Mouse (Mus musculus) limb, embryonic 15.5 days (tissue): ENCODE results near the gene A630001G21Rik. TPM values are rescaled to one million over a fixed set of nuclear protein-coding genes. Genes with fewer than 3 reads are reported as not detected.
"Not testable (repeated sequence)": the region's sequence is repeated elsewhere in the genome, so short reads cannot be mapped to it uniquely, and the experiment has no call there.

Experiments used
- ATAC-seq: fragments of 200-750 bp; cut with Nextera tagmentation; 2 replicates; pipeline ENCODE4 v1.8.0; 2017; ENCODE audit warnings: low read depth, moderate TSS enrichment; ENCODE audit not compliant: insufficient number of reproducible peaks, low FRiP score, low TSS enrichment
- H3K27ac ChIP-seq: fragments of 300-500 bp; sonication (generic); 2 replicates; pipeline ENCODE4 v1.5.1; 2015; ENCODE audit warnings: moderate library complexity, mild to moderate bottlenecking, inconsistent platforms
- H3K27me3 ChIP-seq: fragments of 300-500 bp; sonication (generic); 2 replicates; pipeline ENCODE4 v1.6.1; 2015; ENCODE audit warnings: inconsistent platforms
- H3K36me3 ChIP-seq: fragments of 300-500 bp; sonication (generic); 2 replicates; pipeline ENCODE4 v1.6.1; 2015; ENCODE audit warnings: inconsistent platforms
- H3K4me1 ChIP-seq: fragments of 300-500 bp; sonication (generic); 2 replicates; pipeline ENCODE4 v1.6.1; 2015; ENCODE audit warnings: inconsistent platforms
- H3K4me2 ChIP-seq: fragments of 300-500 bp; sonication (generic); 2 replicates; pipeline ENCODE4 v1.6.1; 2015; ENCODE audit warnings: mild to moderate bottlenecking, inconsistent platforms
- H3K4me3 ChIP-seq: fragments of 300-500 bp; sonication (generic); 2 replicates; pipeline ENCODE4 v1.5.1; 2015; ENCODE audit warnings: mild to moderate bottlenecking, inconsistent platforms
- H3K9ac ChIP-seq: fragments of 300-500 bp; sonication (generic); 2 replicates; pipeline ENCODE4 v1.6.1; 2015; ENCODE audit warnings: inconsistent platforms
- H3K9me3 ChIP-seq: fragments of 300-500 bp; sonication (generic); 2 replicates; pipeline ENCODE4 v1.6.1; 2016; ENCODE audit warnings: inconsistent platforms
- WGBS: fragments of 180-500 bp; shearing (Covaris S2); methylation state at CpG from one replicate; pipeline ENCODE4 v1.1.7; 2015; 5-methylcytosine and 5-hydroxymethylcytosine counted together
- polyA plus RNA-seq: library from polyadenylated mRNA; unstranded; fragments of >200 nt; fragmentation: Nextera tagmentation; extraction: Ambion mirVana; gene quantifications from 2 replicates; pipeline ENCODE4 v1.2.1, GENCODE M21; 2015

Gene A630001G21Rik
- 1.0 and 2.1 TPM in 2 replicates for polyA plus RNA-seq

- no peak for ATAC-seq
- 83% methylated on average over 4 of the region's 4 CpGs for WGBS
- no peaks in the 10 kb centered on the region for H3K36me3 ChIP-seq
Measured at GRCm38 (mm10) chr1:85778436-85778835, at the start of gene A630001G21Rik. TSS of gene A630001G21Rik (minus strand) at chr1:85778643.

GRCm38 (mm10) chr1:85827166-85827565 lies 48.7 kb upstream of the A630001G21Rik start:
- Histone ChIP-seq H3K4me3 (no peak overlapping the region), H3K9ac (no peak overlapping the region), H3K4me2 (no peak overlapping the region), H3K27me3 (no peaks in the 10 kb centered on the region), H3K4me1 (no peaks in the 10 kb centered on the region; the same call in 1 of the 2 replicates), H3K27ac (no peak overlapping the region), H3K36me3 (peaks cover 15% of the 10 kb centered on the region; the same call in 1 of the 2 replicates), H3K9me3 (no peaks in the 10 kb centered on the region)
- ATAC-seq = no peak
- 65% methylated on average over 5 of the region's 5 CpGs for WGBS

More at GRCm38 (mm10) chr1:85778436-85778835, at the start of gene A630001G21Rik:
- H3K4me3 ChIP-seq = no peak within 1 kb of the TSS
- no peaks in the 10 kb centered on the region; the same call in 1 of the 2 replicates for H3K4me1 ChIP-seq
- H3K27ac ChIP-seq = no peak within 1 kb of the TSS
- H3K9ac ChIP-seq = no peak within 1 kb of the TSS
- no peak within 1 kb of the TSS for H3K4me2 ChIP-seq
- no peaks in the 10 kb centered on the region for H3K9me3 ChIP-seq
- no peaks in the 10 kb centered on the region for H3K27me3 ChIP-seq

- ATAC-seq = no peak
- 68% methylated on average over 3 of the region's 3 CpGs for WGBS
- Histone ChIP-seq H3K27ac (no peak overlapping the region), H3K36me3 (peaks cover 24% of the 10 kb centered on the region), H3K4me1 (no peaks in the 10 kb centered on the region; the same call in 1 of the 2 replicates), H3K4me3 (no peak overlapping the region), H3K4me2 (no peak overlapping the region), H3K9ac (no peak overlapping the region), H3K9me3 (no peaks in the 10 kb centered on the region), H3K27me3 (no peaks in the 10 kb centered on the region)
Measured at GRCm38 (mm10) chr1:85824905-85825304, 46.5 kb upstream of the A630001G21Rik start.

GRCm38 (mm10) chr1:85822239-85822638 lies 43.8 kb upstream of the A630001G21Rik start:
- Histone ChIP-seq H3K4me1 (no peaks in the 10 kb centered on the region; the same call in 1 of the 2 replicates), H3K27me3 (no peaks in the 10 kb centered on the region), H3K4me2 (no peak overlapping the region), H3K36me3 (peaks cover 30% of the 10 kb centered on the region), H3K4me3 (no peak overlapping the region), H3K27ac (no peak overlapping the region), H3K9me3 (no peaks in the 10 kb centered on the region), H3K9ac (no peak overlapping the region)
- no peak for ATAC-seq
- 85% methylated on average over 8 of the region's 8 CpGs for WGBS

- Histone ChIP-seq H3K36me3 (peaks cover 27% of the 10 kb centered on the region), H3K9me3 (no peaks in the 10 kb centered on the region), H3K4me2 (no peak overlapping the region), H3K4me3 (no peak overlapping the region), H3K27ac (no peak overlapping the region), H3K27me3 (no peaks in the 10 kb centered on the region), H3K4me1 (no peaks in the 10 kb centered on the region), H3K9ac (no peak overlapping the region)
- WGBS = 95% methylated on average over 1 of the region's 1 CpGs
- ATAC-seq = no peak
Measured at GRCm38 (mm10) chr1:85819695-85820094, 41.3 kb upstream of the A630001G21Rik start.

GRCm38 (mm10) chr1:85818121-85818520 lies 39.7 kb upstream of the A630001G21Rik start:
- H3K4me1 ChIP-seq = no peaks in the 10 kb centered on the region
- H3K27me3 ChIP-seq = no peaks in the 10 kb centered on the region
- H3K36me3 ChIP-seq = peaks cover 23% of the 10 kb centered on the region
- no peaks in the 10 kb centered on the region for H3K9me3 ChIP-seq
- 95% methylated on average over 6 of the region's 6 CpGs for WGBS
- no peak for ATAC-seq
- H3K4me3 ChIP-seq = no peak overlapping the region
- no peak overlapping the region for H3K9ac ChIP-seq
- H3K4me2 ChIP-seq = no peak overlapping the region
- no peak overlapping the region for H3K27ac ChIP-seq

GRCm38 (mm10) chr1:85814213-85814612 lies 35.8 kb upstream of the A630001G21Rik start:
- not testable (repeated sequence) for ATAC-seq, H3K4me2 ChIP-seq, H3K9ac ChIP-seq, H3K36me3 ChIP-seq, H3K9me3 ChIP-seq, H3K4me1 ChIP-seq, H3K27me3 ChIP-seq, H3K27ac ChIP-seq, H3K4me3 ChIP-seq

GRCm38 (mm10) chr1:85810787-85811186 lies 32.3 kb upstream of the A630001G21Rik start:
- ATAC-seq = no peak
- no peak overlapping the region for H3K4me2 ChIP-seq
- no peak overlapping the region for H3K9ac ChIP-seq
- peaks cover 16% of the 10 kb centered on the region; the same call in 1 of the 2 replicates for H3K4me1 ChIP-seq
- no peak overlapping the region for H3K27ac ChIP-seq
- no peaks in the 10 kb centered on the region for H3K36me3 ChIP-seq
- H3K27me3 ChIP-seq = no peaks in the 10 kb centered on the region
- no peak overlapping the region for H3K4me3 ChIP-seq
- no peaks in the 10 kb centered on the region for H3K9me3 ChIP-seq
- 81% methylated on average over 2 of the region's 2 CpGs for WGBS

GRCm38 (mm10) chr1:85810343-85810742 lies 31.9 kb upstream of the A630001G21Rik start:
- 63% methylated on average over 2 of the region's 2 CpGs for WGBS
- no peaks in the 10 kb centered on the region for H3K27me3 ChIP-seq
- ATAC-seq = no peak

GRCm38 (mm10) chr1:85809256-85809655 lies 30.8 kb upstream of the A630001G21Rik start:
- no peak overlapping the region for H3K9ac ChIP-seq

More at GRCm38 (mm10) chr1:85810343-85810742, 31.9 kb upstream of the A630001G21Rik start:
- H3K36me3 ChIP-seq = no peaks in the 10 kb centered on the region
- H3K27ac ChIP-seq = no peak overlapping the region; the same call in 1 of the 2 replicates
- H3K9me3 ChIP-seq = no peaks in the 10 kb centered on the region
- no peak overlapping the region for H3K4me2 ChIP-seq
- H3K4me1 ChIP-seq = peaks cover 16% of the 10 kb centered on the region; the same call in 1 of the 2 replicates
- H3K9ac ChIP-seq = no peak overlapping the region
- no peak overlapping the region for H3K4me3 ChIP-seq

GRCm38 (mm10) chr1:85804551-85804950 lies 26.1 kb upstream of the A630001G21Rik start:
- WGBS = 86% methylated on average over 8 of the region's 8 CpGs
- H3K9me3 ChIP-seq = no peaks in the 10 kb centered on the region

More at GRCm38 (mm10) chr1:85809256-85809655, 30.8 kb upstream of the A630001G21Rik start:
- Histone ChIP-seq H3K27ac (no peak overlapping the region), H3K27me3 (no peaks in the 10 kb centered on the region), H3K4me2 (no peak overlapping the region), H3K4me1 (peaks cover 16% of the 10 kb centered on the region; the same call in 1 of the 2 replicates), H3K36me3 (no peaks in the 10 kb centered on the region), H3K9me3 (no peaks in the 10 kb centered on the region), H3K4me3 (no peak overlapping the region)
- 55% methylated on average over 4 of the region's 4 CpGs for WGBS
- no peak for ATAC-seq

GRCm38 (mm10) chr1:85802517-85802916 lies 24.1 kb upstream of the A630001G21Rik start:
- WGBS = 72% methylated on average over 1 of the region's 1 CpGs
- no peaks in the 10 kb centered on the region for H3K27me3 ChIP-seq
- H3K4me3 ChIP-seq = no peak overlapping the region
- no peak for ATAC-seq
- H3K27ac ChIP-seq = no peak overlapping the region
- no peaks in the 10 kb centered on the region for H3K4me1 ChIP-seq
- H3K9ac ChIP-seq = no peak overlapping the region
- no peaks in the 10 kb centered on the region for H3K9me3 ChIP-seq
- H3K36me3 ChIP-seq = no peaks in the 10 kb centered on the region
- H3K4me2 ChIP-seq = no peak overlapping the region

More at GRCm38 (mm10) chr1:85804551-85804950, 26.1 kb upstream of the A630001G21Rik start:
- no peak overlapping the region for H3K27ac ChIP-seq
- H3K4me2 ChIP-seq = no peak overlapping the region
- ATAC-seq = no peak
- H3K9ac ChIP-seq = no peak overlapping the region
- H3K4me3 ChIP-seq = no peak overlapping the region
- H3K4me1 ChIP-seq = peaks cover 12% of the 10 kb centered on the region; the same call in 1 of the 2 replicates
- no peaks in the 10 kb centered on the region for H3K36me3 ChIP-seq
- no peaks in the 10 kb centered on the region for H3K27me3 ChIP-seq
